Mouse (Mus musculus) myocyte (in vitro differentiated cells): Measurements from ENCODE around the gene Zranb1.

Experiments used
- CEBPB ChIP-seq: IDR thresholded peaks from 2 replicates; pipeline ENCODE4 v1.6.1; 2011; ENCODE audit warnings: mild to moderate bottlenecking, moderate library complexity; ENCODE audit not compliant: poor library complexity, insufficient read depth, severe bottlenecking
- E2F4 ChIP-seq: IDR thresholded peaks from one replicate; pipeline ENCODE4 v1.6.1; 2011; ENCODE audit warnings: mild to moderate bottlenecking, control low read depth, moderate library complexity; ENCODE audit not compliant: insufficient read depth
- MAX ChIP-seq: IDR thresholded peaks from one replicate; pipeline ENCODE4 v1.6.1; 2011; ENCODE audit warnings: low read depth, mild to moderate bottlenecking, control low read depth
- MYOD1 ChIP-seq, 3 experiments: IDR thresholded peaks; one replicate each; pipeline ENCODE4 v1.6.1; 2011; ENCODE audit warnings: control low read depth in 2 of 3, low read depth in 2 of 3, mild to moderate bottlenecking in 2 of 3, moderate library complexity in 1 of 3; ENCODE audit not compliant: insufficient read length in 2 of 3, control insufficient read depth in 1 of 3
- MYOG ChIP-seq, 3 experiments: IDR thresholded peaks; one replicate each; pipeline ENCODE4 v1.6.1; 2011; ENCODE audit warnings: control low read depth in 2 of 3, low read depth in 2 of 3, mild to moderate bottlenecking in 2 of 3; ENCODE audit not compliant: insufficient read length in 2 of 3, control insufficient read depth in 1 of 3, insufficient read depth in 1 of 3
- POLR2A ChIP-seq: IDR thresholded peaks from one replicate; pipeline ENCODE4 v1.6.1; 2011; ENCODE audit warnings: low read depth, mild to moderate bottlenecking, control low read depth, moderate library complexity; ENCODE audit not compliant: insufficient read length
- POLR2AphosphoS2 ChIP-seq: IDR thresholded peaks from one replicate; pipeline ENCODE4 v1.6.1; 2011; ENCODE audit warnings: low read depth, control low read depth; ENCODE audit not compliant: insufficient read length
- REST ChIP-seq: IDR thresholded peaks from one replicate; pipeline ENCODE4 v1.6.1; 2011; ENCODE audit warnings: mild to moderate bottlenecking, control low read depth, moderate library complexity; ENCODE audit not compliant: insufficient read depth, insufficient read length
- TCF12 ChIP-seq: IDR thresholded peaks from one replicate; pipeline ENCODE4 v1.6.1; 2011; ENCODE audit warnings: mild to moderate bottlenecking, control low read depth; ENCODE audit not compliant: poor library complexity, insufficient read depth, severe bottlenecking
- TCF3 ChIP-seq: IDR thresholded peaks from one replicate; pipeline ENCODE4 v1.6.1; 2011; ENCODE audit warnings: low read depth, control low read depth; ENCODE audit not compliant: insufficient read length
- USF1 ChIP-seq: IDR thresholded peaks from one replicate; pipeline ENCODE4 v1.6.1; 2011; ENCODE audit warnings: low read depth, mild to moderate bottlenecking, control low read depth, moderate library complexity

GRCm38 (mm10) chr7:133002271-133002670 is 71.3 kb downstream of the Zranb1 start:
- TF ChIP-seq POLR2A (no peak), POLR2AphosphoS2 (no peak), MAX (no peak), MYOD1 (IDR thresholded peaks at IDR 0.05; ENCODE audit: control insufficient read depth in 1 of 3, insufficient read length in 2 of 3, low read depth in 2 of 3) (no peak), USF1 (no peak), TCF3 (no peak), E2F4 (no peak), TCF12 (no peak), MYOG (IDR thresholded peaks at IDR 0.05; ENCODE audit: control insufficient read depth in 1 of 3, insufficient read depth in 1 of 3, insufficient read length in 2 of 3, low read depth in 2 of 3) (no peak), CEBPB (no peak), REST (no peak)
